Mouse (Mus musculus): Measurements from ENCODE around the gene Zdhhc16.
A peak's percentile ranks its signal among the peaks of the same experiment; 100 is the strongest.

GRCm38 (mm10) chr19:41898860-41899259 is 34.4 kb upstream of the Zdhhc16 start:
- TF ChIP-seq CTCF (IDR thresholded peaks at IDR 0.05; ENCODE audit: extremely low read depth, insufficient read depth, low read length), result peak; percentile 36; the same call in 1 of the 2 replicates
- TF ChIP-seq POLR2A (IDR thresholded peaks at IDR 0.05; ENCODE audit: extremely low read depth, insufficient read depth, low read length), result no peak
